Mouse (Mus musculus): ENCODE measurements around the gene Lta. TPM values are rescaled to one million over a fixed set of nuclear protein-coding genes. Genes with fewer than 3 reads are reported as not detected.

Gene Lta
- 0.45 and 1.1 TPM in 2 replicates for polyA plus RNA-seq (2015; fragmentation: Nextera tagmentation; extraction: Ambion mirVana)

GRCm38 (mm10) chr17:35204494-35205379 lies at the start of gene Lta:
TSS of gene Lta (minus strand) at chr17:35205351.
- H3K4me1 ChIP-seq (ENCODE audit: control insufficient read depth, insufficient read depth, low read length): no peaks in the 10 kb centered on the region
- 0 out of 2 replicates have a peak within 1 kb of the TSS, but pooled peaks have one; percentile 3 for H3K4me2 ChIP-seq (ENCODE audit: low read length)
- H3K27me3 ChIP-seq (ENCODE audit: control insufficient read depth, insufficient read depth, low read depth, low read length): peaks cover 5% of the 10 kb centered on the region
- no peaks in the 10 kb centered on the region for H3K36me3 ChIP-seq (ENCODE audit: control insufficient read depth, insufficient read depth, low read length)
- 33% methylated on average over 20 of the region's 20 CpGs for WGBS
- 0 out of 2 replicates have a peak within 1 kb of the TSS, but pooled peaks have one; percentile 40 for H3K9ac ChIP-seq (ENCODE audit: low read depth, low read length)
- no peaks in the 10 kb centered on the region for H3K9me3 ChIP-seq (replicated peaks; ENCODE audit: control insufficient read depth, low read length, poor library complexity, severe bottlenecking)
- H3K27ac ChIP-seq (ENCODE audit: low read length): no peak within 1 kb of the TSS
- H3K4me3 ChIP-seq (ENCODE audit: low read depth, low read length): no peak within 1 kb of the TSS
- ATAC-seq: no peak

GRCm38 (mm10) chr17:35254241-35255098 lies 49.3 kb upstream of the Lta start:
- H3K4me2 ChIP-seq (ENCODE audit: low read length): no peak overlapping the region
- no peaks in the 10 kb centered on the region for H3K27me3 ChIP-seq (ENCODE audit: control insufficient read depth, insufficient read depth, low read depth, low read length)
- no peak overlapping the region for H3K9ac ChIP-seq (ENCODE audit: low read depth, low read length)
- no peak overlapping the region for H3K4me3 ChIP-seq (ENCODE audit: low read depth, low read length)
- peaks cover 38% of the 10 kb centered on the region for H3K36me3 ChIP-seq (ENCODE audit: control insufficient read depth, insufficient read depth, low read length)
- ATAC-seq: peak; percentile 23; the same call in 1 of the 2 replicates
- H3K4me1 ChIP-seq (ENCODE audit: control insufficient read depth, insufficient read depth, low read length): no peaks in the 10 kb centered on the region
- no peaks in the 10 kb centered on the region for H3K9me3 ChIP-seq (replicated peaks; ENCODE audit: control insufficient read depth, low read length, poor library complexity, severe bottlenecking)
- no peak overlapping the region for H3K27ac ChIP-seq (ENCODE audit: low read length)
- WGBS: 61% methylated on average over 11 of the region's 11 CpGs

GRCm38 (mm10) chr17:35253293-35254093 lies 48.3 kb upstream of the Lta start:
- Histone ChIP-seq H3K4me1 (ENCODE audit: control insufficient read depth, insufficient read depth, low read length) (no peaks in the 10 kb centered on the region), H3K36me3 (ENCODE audit: control insufficient read depth, insufficient read depth, low read length) (peaks cover 43% of the 10 kb centered on the region), H3K9ac (ENCODE audit: low read depth, low read length) (no peak overlapping the region), H3K27me3 (ENCODE audit: control insufficient read depth, insufficient read depth, low read depth, low read length) (no peaks in the 10 kb centered on the region), H3K4me2 (ENCODE audit: low read length) (no peak overlapping the region), H3K27ac (ENCODE audit: low read length) (no peak overlapping the region), H3K4me3 (ENCODE audit: low read depth, low read length) (no peak overlapping the region), H3K9me3 (replicated peaks; ENCODE audit: control insufficient read depth, low read length, poor library complexity, severe bottlenecking) (no peaks in the 10 kb centered on the region)
- WGBS: 84% methylated on average over 32 of the region's 32 CpGs
- 0 out of 2 replicates have a peak, but pooled peaks have one; percentile 11 for ATAC-seq

- ATAC-seq: 0 out of 2 replicates have a peak, but pooled peaks have one; percentile 2
- Histone ChIP-seq H3K9me3 (replicated peaks; ENCODE audit: control insufficient read depth, low read length, poor library complexity, severe bottlenecking) (no peaks in the 10 kb centered on the region), H3K9ac (ENCODE audit: low read depth, low read length) (no peak overlapping the region), H3K27me3 (ENCODE audit: control insufficient read depth, insufficient read depth, low read depth, low read length) (no peaks in the 10 kb centered on the region), H3K36me3 (ENCODE audit: control insufficient read depth, insufficient read depth, low read length) (peaks cover 46% of the 10 kb centered on the region), H3K27ac (ENCODE audit: low read length) (no peak overlapping the region), H3K4me1 (ENCODE audit: control insufficient read depth, insufficient read depth, low read length) (no peaks in the 10 kb centered on the region), H3K4me2 (ENCODE audit: low read length) (no peak overlapping the region), H3K4me3 (ENCODE audit: low read depth, low read length) (no peak overlapping the region)
- 85% methylated on average over 18 of the region's 18 CpGs for WGBS
These were observed 47.6 kb upstream of the Lta start for GRCm38 (mm10) chr17:35252619-35253292.

GRCm38 (mm10) chr17:35251981-35252380 lies 46.8 kb upstream of the Lta start:
- no peak for ATAC-seq
- Histone ChIP-seq H3K36me3 (ENCODE audit: control insufficient read depth, insufficient read depth, low read length) (peaks cover 54% of the 10 kb centered on the region), H3K4me3 (ENCODE audit: low read depth, low read length) (no peak overlapping the region), H3K4me1 (ENCODE audit: control insufficient read depth, insufficient read depth, low read length) (no peaks in the 10 kb centered on the region), H3K4me2 (ENCODE audit: low read length) (no peak overlapping the region), H3K27me3 (ENCODE audit: control insufficient read depth, insufficient read depth, low read depth, low read length) (no peaks in the 10 kb centered on the region), H3K27ac (ENCODE audit: low read length) (no peak overlapping the region), H3K9me3 (replicated peaks; ENCODE audit: control insufficient read depth, low read length, poor library complexity, severe bottlenecking) (no peaks in the 10 kb centered on the region), H3K9ac (ENCODE audit: low read depth, low read length) (no peak overlapping the region)
- WGBS: 80% methylated on average over 5 of the region's 5 CpGs

- WGBS: 80% methylated on average over 15 of the region's 15 CpGs
- Histone ChIP-seq H3K4me3 (ENCODE audit: low read depth, low read length) (no peak overlapping the region), H3K4me2 (ENCODE audit: low read length) (no peak overlapping the region), H3K36me3 (ENCODE audit: control insufficient read depth, insufficient read depth, low read length) (peaks cover 61% of the 10 kb centered on the region), H3K27ac (ENCODE audit: low read length) (no peak overlapping the region), H3K27me3 (ENCODE audit: control insufficient read depth, insufficient read depth, low read depth, low read length) (no peaks in the 10 kb centered on the region), H3K9ac (ENCODE audit: low read depth, low read length) (no peak overlapping the region), H3K4me1 (ENCODE audit: control insufficient read depth, insufficient read depth, low read length) (no peaks in the 10 kb centered on the region), H3K9me3 (replicated peaks; ENCODE audit: control insufficient read depth, low read length, poor library complexity, severe bottlenecking) (no peaks in the 10 kb centered on the region)
- no peak for ATAC-seq
These were observed 46.1 kb upstream of the Lta start for GRCm38 (mm10) chr17:35251162-35251719.

GRCm38 (mm10) chr17:35250348-35251120 lies 45.4 kb upstream of the Lta start:
- H3K9me3 ChIP-seq (replicated peaks; ENCODE audit: control insufficient read depth, low read length, poor library complexity, severe bottlenecking): no peaks in the 10 kb centered on the region
- no peak overlapping the region for H3K27ac ChIP-seq (ENCODE audit: low read length)
- 84% methylated on average over 3 of the region's 3 CpGs for WGBS
- no peak overlapping the region for H3K4me2 ChIP-seq (ENCODE audit: low read length)
- H3K36me3 ChIP-seq (ENCODE audit: control insufficient read depth, insufficient read depth, low read length): peaks cover 64% of the 10 kb centered on the region
- H3K9ac ChIP-seq (ENCODE audit: low read depth, low read length): no peak overlapping the region
- no peak overlapping the region for H3K4me3 ChIP-seq (ENCODE audit: low read depth, low read length)
- ATAC-seq: no peak
- H3K4me1 ChIP-seq (ENCODE audit: control insufficient read depth, insufficient read depth, low read length): peaks cover 2% of the 10 kb centered on the region
- H3K27me3 ChIP-seq (ENCODE audit: control insufficient read depth, insufficient read depth, low read depth, low read length): no peaks in the 10 kb centered on the region
